13 mouse cellular contexts compared by ENCODE assay signal in the genomic region with DNA sequence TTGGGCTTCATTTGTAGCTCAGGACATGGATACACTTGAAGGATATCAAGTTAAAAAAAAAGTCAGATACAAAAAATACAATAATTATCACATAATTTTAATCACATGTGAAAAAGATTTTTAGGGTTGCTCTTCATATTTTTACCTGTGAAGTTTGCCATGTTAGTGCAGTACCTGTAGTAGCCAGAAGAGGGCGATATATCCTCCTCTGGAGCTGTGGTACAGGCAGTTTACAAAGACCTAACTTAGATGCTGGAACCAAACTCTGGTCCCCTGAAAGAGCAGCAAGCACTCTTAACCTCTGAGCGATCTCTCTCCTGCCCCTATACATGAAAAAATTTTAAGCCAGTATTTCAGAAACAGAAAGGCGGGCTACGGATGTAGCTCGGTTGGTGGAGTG.
DNase-seq lines count a peak whose midpoint lies in the region; ATAC-seq and TF ChIP-seq lines count a peak whose summit lies in the region.
"Had no signal": no experiment of that assay in that cellular context is flagged by ENCODE, and none has a peak within 500 bp of the region (broad histone marks: within the 10 kb centered on the region; RNA-seq: fewer than 3 reads in every experiment).

No protein-coding gene starts in this region.

- no peak overlapping the region for H3K27ac ChIP-seq in gastrocnemius, adult 2 months
- H3K27ac ChIP-seq in midbrain, embryonic 11.5 days (ENCODE audit: low read depth, low read length): no peak overlapping the region
- H3K27ac ChIP-seq in midbrain, embryonic 15.5 days: no peak overlapping the region
- no peak overlapping the region for H3K27ac ChIP-seq in hindbrain, embryonic 13.5 days
- H3K27ac ChIP-seq: heart, embryonic 13.5 days; liver, embryonic 13.5 days; midbrain, embryonic 10.5 days had no signal

- H3K4me1 ChIP-seq in midbrain, embryonic 11.5 days (ENCODE audit: control insufficient read depth, insufficient read depth, low read length): no peaks in the 10 kb centered on the region
- H3K4me1 ChIP-seq in midbrain, embryonic 15.5 days: no peaks in the 10 kb centered on the region
- H3K4me1 ChIP-seq in hindbrain, embryonic 13.5 days (replicated peaks): no peaks in the 10 kb centered on the region
- H3K4me1 ChIP-seq: heart, embryonic 13.5 days; liver, embryonic 13.5 days; midbrain, embryonic 10.5 days had no signal

- H3K4me2 ChIP-seq in midbrain, embryonic 11.5 days: no peak overlapping the region
- no peak overlapping the region for H3K4me2 ChIP-seq in midbrain, embryonic 15.5 days
- no peak overlapping the region for H3K4me2 ChIP-seq in hindbrain, embryonic 13.5 days
- H3K4me2 ChIP-seq: heart, embryonic 13.5 days; liver, embryonic 13.5 days had no signal

- no peak overlapping the region for H3K4me3 ChIP-seq in gastrocnemius, adult 2 months
- H3K4me3 ChIP-seq in midbrain, embryonic 11.5 days (ENCODE audit: low read depth, low read length): no peak overlapping the region
- H3K4me3 ChIP-seq in midbrain, embryonic 15.5 days: no peak overlapping the region
- H3K4me3 ChIP-seq in hindbrain, embryonic 13.5 days: no peak overlapping the region
- H3K4me3 ChIP-seq: heart, embryonic 13.5 days; liver, embryonic 13.5 days; midbrain, embryonic 10.5 days had no signal

- intact Hi-C loops in gastrocnemius, adult 2 months (cut with DNase I): no loop called here

- H3K27me3 ChIP-seq in midbrain, embryonic 11.5 days (ENCODE audit: control insufficient read depth, insufficient read depth, low read length): no peaks in the 10 kb centered on the region
- H3K27me3 ChIP-seq in midbrain, embryonic 15.5 days (replicated peaks): no peaks in the 10 kb centered on the region
- no peaks in the 10 kb centered on the region for H3K27me3 ChIP-seq in hindbrain, embryonic 13.5 days
- H3K27me3 ChIP-seq: heart, embryonic 13.5 days; liver, embryonic 13.5 days had no signal

- H3K9ac ChIP-seq in midbrain, embryonic 11.5 days (ENCODE audit: low read length): no peak overlapping the region
- no peak overlapping the region for H3K9ac ChIP-seq in midbrain, embryonic 15.5 days
- H3K9ac ChIP-seq in hindbrain, embryonic 13.5 days: no peak overlapping the region
- H3K9ac ChIP-seq: heart, embryonic 13.5 days; liver, embryonic 13.5 days had no signal

- no peaks in the 10 kb centered on the region for H3K36me3 ChIP-seq in midbrain, embryonic 11.5 days (ENCODE audit: control insufficient read depth, insufficient read depth, low read length)
- H3K36me3 ChIP-seq in midbrain, embryonic 15.5 days (replicated peaks): no peaks in the 10 kb centered on the region
- no peaks in the 10 kb centered on the region for H3K36me3 ChIP-seq in hindbrain, embryonic 13.5 days
- H3K36me3 ChIP-seq: heart, embryonic 13.5 days; liver, embryonic 13.5 days; midbrain, embryonic 10.5 days had no signal

- no peaks in the 10 kb centered on the region for H3K9me3 ChIP-seq in midbrain, embryonic 11.5 days (ENCODE audit: control insufficient read depth, low read length)
- H3K9me3 ChIP-seq in midbrain, embryonic 15.5 days: no peaks in the 10 kb centered on the region
- no peaks in the 10 kb centered on the region for H3K9me3 ChIP-seq in hindbrain, embryonic 13.5 days
- H3K9me3 ChIP-seq: heart, embryonic 13.5 days; liver, embryonic 13.5 days; midbrain, embryonic 10.5 days had no signal

- TF ChIP-seq CTCF in gastrocnemius, adult 2 months (IDR thresholded peaks at IDR 0.05): peak; percentile 54

- 76% methylated on average over 5 of the region's 5 CpGs for WGBS in midbrain, embryonic 11.5 days
- WGBS in midbrain, embryonic 15.5 days: 79% methylated on average over 5 of the region's 5 CpGs
- WGBS in hindbrain, embryonic 13.5 days: 76% methylated on average over 5 of the region's 5 CpGs

- DNase-seq in gastrocnemius, adult 2 months: no peak
- no peak for DNase-seq in gastrocnemius, adult 8-10 months (ENCODE audit: low spot score in 2 of 2)
- peak; percentile 87 for DNase-seq in midbrain, embryonic 11.5 days (ENCODE audit: low spot score, missing footprints)
- peak; percentile 11 for DNase-seq in WW6 (ENCODE audit: low read depth, low spot score)
- peak; percentile 6 for DNase-seq in testis, postnatal 14 days (ENCODE audit: low spot score)
- no peak for DNase-seq in heart, adult 9 months (ENCODE audit: low spot score in 2 of 2)
- DNase-seq: adrenal gland, adult 2 months; kidney, adult 2 months; liver, embryonic 13.5 days had no signal

- no peak for ATAC-seq in midbrain, embryonic 11.5 days (ENCODE audit: low FRiP score)
- no peak for ATAC-seq in midbrain, embryonic 15.5 days (replicated peaks)
- no peak for ATAC-seq in hindbrain, embryonic 13.5 days (ENCODE audit: low FRiP score)

Comparison
In these comparisons a context has a peak if more than half of its experiments do, and no peak if none do; other contexts are left out.
1. DNase-seq: peak in midbrain, embryonic 11.5 days (single experiment), WW6 (single experiment) and testis, postnatal 14 days (single experiment); none in gastrocnemius, adult 2 months (single experiment), gastrocnemius, adult 8-10 months (0 of 2) and heart, adult 9 months (0 of 2).